Mouse (Mus musculus) ES-E14 (cell line): ENCODE measurements at regions not wholly inside any gene's neighbourhood (a gene's known extent, or its start where the extent isn't known, plus 50 kb on each side); places are given as distances from the start of the nearest gene placed in this dataset.

Experiments
- DNase-seq: peaks from one replicate; pipeline ENCODE4 v3.0.0-alpha.2; 2013; ENCODE audit warnings: low read depth, low spot score
- H3K27ac ChIP-seq: 2 replicates; pipeline ENCODE4 v1.5.1; 2012; ENCODE audit warnings: low read depth, mild to moderate bottlenecking, low read length, moderate library complexity, mixed read lengths; ENCODE audit not compliant: poor library complexity, insufficient read depth, severe bottlenecking
- H3K36me3 ChIP-seq: 2 replicates; pipeline ENCODE4 v1.6.1; 2012; ENCODE audit warnings: mild to moderate bottlenecking, low read length, moderate library complexity, mixed read lengths; ENCODE audit not compliant: control insufficient read depth, poor library complexity, insufficient read depth, severe bottlenecking
- H3K4me1 ChIP-seq, 2 experiments: fragments of 150-350 bp in 1 of 2; sonication (generic) in 1 of 2; 2 replicates each; pipeline ENCODE4 v1.6.1; 2012; ENCODE audit warnings: low read length in 2 of 2, mild to moderate bottlenecking in 1 of 2, mixed read lengths in 1 of 2; ENCODE audit not compliant: control insufficient read depth in 2 of 2, insufficient read depth in 2 of 2, poor library complexity in 1 of 2
- H3K4me3 ChIP-seq, 2 experiments: fragments of 150-350 bp in 1 of 2; sonication (generic) in 1 of 2; 2 replicates each; pipeline ENCODE4 v1.5.1; 2012; ENCODE audit warnings: low read length in 2 of 2, low read depth in 1 of 2, mild to moderate bottlenecking in 1 of 2, mixed read lengths in 1 of 2; ENCODE audit not compliant: insufficient read depth in 1 of 2, poor library complexity in 1 of 2, severe bottlenecking in 1 of 2
- H3K9ac ChIP-seq: 2 replicates; pipeline ENCODE4 v1.6.1; 2012; ENCODE audit warnings: low read depth, mild to moderate bottlenecking, low read length, mixed read lengths; ENCODE audit not compliant: poor library complexity, insufficient read depth, severe bottlenecking
- H3K9me3 ChIP-seq: fragments of 150-350 bp; sonication (generic); 2 replicates; pipeline ENCODE4 v1.6.1; 2012; ENCODE audit warnings: low read depth, mild to moderate bottlenecking, low read length; ENCODE audit not compliant: control insufficient read depth, insufficient read depth
- CHD2 ChIP-seq: IDR thresholded peaks from 2 replicates; pipeline ENCODE4 v1.6.1; 2014; ENCODE audit warnings: mild to moderate bottlenecking, low read depth, low read length, inconsistent platforms
- HCFC1 ChIP-seq: IDR thresholded peaks from 2 replicates; pipeline ENCODE4 v1.6.1; 2012; ENCODE audit warnings: low read length, inconsistent platforms, borderline replicate concordance; ENCODE audit not compliant: insufficient read depth
- MAFK ChIP-seq: IDR thresholded peaks from 2 replicates; pipeline ENCODE4 v1.6.1; 2014; ENCODE audit warnings: mild to moderate bottlenecking, low read depth, low read length, inconsistent platforms; ENCODE audit not compliant: insufficient read depth
- ZC3H11A ChIP-seq: IDR thresholded peaks from 2 replicates; pipeline ENCODE4 v1.6.1; 2012; ENCODE audit warnings: low read depth, mild to moderate bottlenecking, inconsistent platforms, low read length, borderline replicate concordance
- ZNF384 ChIP-seq: IDR thresholded peaks from 2 replicates; pipeline ENCODE4 v1.6.1; 2012; ENCODE audit warnings: low read depth, low read length, inconsistent platforms
- in situ Hi-C, 2 experiments: fragments of 600-800 bp; cut with MboI; formaldehyde crosslinking; loops; one replicate each; pipeline ENCODE4 v1.15.1; 2025; ENCODE audit warnings: low sequenced_read_pairs in 2 of 2, inconsistent platforms in 1 of 2; ENCODE audit not compliant: unreplicated experiment in 2 of 2

- Histone ChIP-seq H3K36me3 (no peaks in the 10 kb centered on the region), H3K27ac (no peak overlapping the region), H3K9ac (no peak overlapping the region), H3K9me3 (no peaks in the 10 kb centered on the region), H3K4me3 (no peak overlapping the region), H3K4me1 (no peaks in the 10 kb centered on the region)
- DNase-seq: no peak
- TF ChIP-seq HCFC1 (no peak), CHD2 (no peak), ZC3H11A (no peak), MAFK (no peak), ZNF384 (no peak)
- in situ Hi-C loops: no loop called here
Measured at GRCm38 (mm10) chr13:15890794-15891193, 120.9 kb upstream of the Inhba start.

GRCm38 (mm10) chr13:15891403-15891802 is 120.2 kb upstream of the Inhba start:
- Histone ChIP-seq H3K4me1 (no peaks in the 10 kb centered on the region), H3K27ac (no peak overlapping the region), H3K36me3 (no peaks in the 10 kb centered on the region), H3K9me3 (no peaks in the 10 kb centered on the region), H3K9ac (no peak overlapping the region), H3K4me3 (no peak overlapping the region)
- in situ Hi-C loops: no loop called here
- TF ChIP-seq ZNF384 (no peak), CHD2 (no peak), MAFK (no peak), HCFC1 (no peak), ZC3H11A (no peak)
- no peak for DNase-seq

GRCm38 (mm10) chr13:15898201-15898600 is 113.5 kb upstream of the Inhba start:
- TF ChIP-seq HCFC1: no peak
- TF ChIP-seq ZNF384: no peak
- TF ChIP-seq ZC3H11A: no peak
- no peak for TF ChIP-seq MAFK
- no peak for TF ChIP-seq CHD2
- H3K4me1 ChIP-seq: no peaks in the 10 kb centered on the region; a peak in 1 of 4 replicates

GRCm38 (mm10) chr13:15901710-15902675 is 109.7 kb upstream of the Inhba start:
- TF ChIP-seq ZC3H11A: no peak
- TF ChIP-seq MAFK: 0 out of 2 replicates have a peak, but pooled peaks have one; percentile 56
- TF ChIP-seq ZNF384: no peak
- TF ChIP-seq CHD2: no peak
- no peak for TF ChIP-seq HCFC1
- Histone ChIP-seq H3K9ac (no peak overlapping the region), H3K36me3 (no peaks in the 10 kb centered on the region), H3K4me3 (no peak overlapping the region), H3K4me1 (no peaks in the 10 kb centered on the region; a peak in 1 of 4 replicates), H3K9me3 (no peaks in the 10 kb centered on the region), H3K27ac (no peak overlapping the region)
- no peak for DNase-seq
- in situ Hi-C loops: no loop called here

More at GRCm38 (mm10) chr13:15898201-15898600, 113.5 kb upstream of the Inhba start:
- Histone ChIP-seq H3K4me3 (no peak overlapping the region), H3K36me3 (no peaks in the 10 kb centered on the region), H3K9ac (no peak overlapping the region), H3K27ac (no peak overlapping the region), H3K9me3 (no peaks in the 10 kb centered on the region)
- no peak for DNase-seq
- in situ Hi-C loops: no loop called here
